Mouse (Mus musculus) heart, postnatal 14 days (tissue): ENCODE results near the gene BC034090. TPM values are rescaled to one million over a fixed set of nuclear protein-coding genes. Genes with fewer than 3 reads are reported as not detected.

Source experiments
- total RNA-seq, 2 experiments: library from RNA; stranded (reverse); gene quantifications; 2 replicates each; pipeline ENCODE4 v1.2.3; 2021

Gene BC034090
- total RNA-seq, 2 experiments from 2014 or later: 35.9 to 41.2 TPM

Other genes starting within 250 kb of the BC034090 start
- gene Ier5, start 144.8 kb downstream of the BC034090 start, total RNA-seq: 10 to 100 TPM; 13.6 to 15.4 TPM
- gene Mr1, start 97.6 kb downstream of the BC034090 start, total RNA-seq: 1 to 10 TPM; 8.1 to 9.2 TPM
- 10 to 100 TPM; 32.1 to 35.9 TPM for gene Stx6, start 85.7 kb downstream of the BC034090 start, total RNA-seq
- gene Xpr1, start 173.0 kb upstream of the BC034090 start, total RNA-seq: 10 to 100 TPM; 31.0 to 34.2 TPM